Comparison of ENCODE assay signal across 26 mouse cellular contexts in the genomic region with DNA sequence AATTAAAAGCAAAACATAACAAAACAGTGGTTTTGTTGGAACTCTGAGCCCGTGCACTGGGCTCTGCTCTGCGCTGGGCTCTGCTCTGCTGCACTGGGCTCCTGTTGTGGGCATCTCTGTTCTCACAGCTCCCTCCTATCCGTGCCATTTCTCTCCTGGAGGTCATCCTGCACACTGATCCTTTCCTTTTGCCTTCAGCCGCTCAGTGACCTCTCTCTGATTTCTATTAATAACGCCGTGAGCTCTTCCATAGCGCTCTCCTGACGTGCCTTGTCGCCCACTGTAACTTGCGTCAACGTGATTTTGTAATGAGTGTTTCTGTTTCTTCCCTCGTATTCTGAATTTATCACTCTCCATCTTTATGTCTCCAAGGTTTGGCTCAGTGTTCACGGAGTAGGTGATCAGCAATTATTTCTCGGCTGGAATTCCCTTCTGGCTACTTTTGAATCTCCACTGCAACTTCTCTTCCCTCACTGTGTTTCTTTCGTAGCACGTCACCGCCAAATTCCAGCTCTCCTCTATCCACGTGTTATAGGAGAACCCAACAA.
DNase-seq lines count a peak whose midpoint lies in the region; ATAC-seq and TF ChIP-seq lines count a peak whose summit lies in the region.
"Had no signal": no experiment of that assay in that cellular context is flagged by ENCODE, and none has a peak within 500 bp of the region (broad histone marks: within the 10 kb centered on the region; RNA-seq: fewer than 3 reads in every experiment).

No protein-coding gene starts in this region.

- H3K27ac ChIP-seq in heart, embryonic 11.5 days (ENCODE audit: low read depth, low read length): no peak overlapping the region
- H3K27ac ChIP-seq in heart, embryonic 10.5 days: no peak overlapping the region; the same call in 1 of the 2 replicates
- H3K27ac ChIP-seq in heart, embryonic 14.5 days (replicated peaks in 1 of 2; ENCODE audit: control insufficient read depth in 1 of 2, insufficient read depth in 1 of 2, low read depth in 2 of 2, low read length in 2 of 2): peak overlapping the region; percentile 9 to 45; a peak in 1 of 4 replicates
- H3K27ac ChIP-seq in heart, postnatal 0 days (ENCODE audit: low read depth): peak overlapping the region; percentile 64; the same call in 1 of the 2 replicates
- H3K27ac ChIP-seq: embryonic facial prominence, embryonic 10.5 days; embryonic facial prominence, embryonic 13.5 days; forebrain, embryonic 10.5 days; forebrain, embryonic 13.5 days; gastrocnemius, adult 2 months; hindbrain, embryonic 12.5 days; hindbrain, embryonic 15.5 days had no signal

- TF ChIP-seq CTCF in heart, postnatal 0 days (IDR thresholded peaks at IDR 0.05; ENCODE audit: low read depth): no peak

- H3K27me3 ChIP-seq in heart, embryonic 11.5 days (ENCODE audit: control insufficient read depth, insufficient read depth, low read length): no peaks in the 10 kb centered on the region
- no peaks in the 10 kb centered on the region for H3K27me3 ChIP-seq in heart, embryonic 10.5 days (ENCODE audit: insufficient read depth, poor library complexity, severe bottlenecking)
- no peaks in the 10 kb centered on the region for H3K27me3 ChIP-seq in heart, embryonic 14.5 days (ENCODE audit: control insufficient read depth, insufficient read depth, low read length)
- no peaks in the 10 kb centered on the region for H3K27me3 ChIP-seq in heart, postnatal 0 days (ENCODE audit: control insufficient read depth, insufficient read depth, low read length)
- H3K27me3 ChIP-seq: embryonic facial prominence, embryonic 13.5 days; forebrain, embryonic 13.5 days; hindbrain, embryonic 12.5 days; hindbrain, embryonic 15.5 days had no signal

- H3K4me3 ChIP-seq in heart, embryonic 11.5 days (ENCODE audit: low read depth, low read length): no peak overlapping the region
- H3K4me3 ChIP-seq in heart, embryonic 10.5 days: no peak overlapping the region
- peak overlapping the region in 1 of 2 experiments; percentile 7; a peak in 1 of 4 replicates for H3K4me3 ChIP-seq in heart, embryonic 14.5 days (ENCODE audit: control insufficient read depth in 1 of 2, insufficient read depth in 1 of 2, low read depth in 1 of 2, low read length in 2 of 2)
- peak overlapping the region; percentile 17; the same call in 1 of the 2 replicates for H3K4me3 ChIP-seq in heart, postnatal 0 days (ENCODE audit: low read depth, low read length)
- H3K4me3 ChIP-seq: embryonic facial prominence, embryonic 10.5 days; embryonic facial prominence, embryonic 13.5 days; erythroblast, embryonic 14.5 days; forebrain, embryonic 10.5 days; forebrain, embryonic 13.5 days; gastrocnemius, adult 2 months; hindbrain, embryonic 12.5 days; hindbrain, embryonic 15.5 days had no signal

- no peak for ATAC-seq in heart, embryonic 11.5 days (replicated peaks; ENCODE audit: insufficient number of reproducible peaks, low FRiP score, low TSS enrichment)
- no peak for ATAC-seq in heart, embryonic 14.5 days (ENCODE audit: insufficient number of reproducible peaks, insufficient read depth, low FRiP score, low read depth)
- peak; percentile 84 for ATAC-seq in heart, postnatal 0 days (ENCODE audit: insufficient read depth, low read depth)
- ATAC-seq: activated CD4-positive, CD25-positive, alpha-beta regulatory T cell, adult 4 months; forebrain, embryonic 13.5 days; forebrain, postnatal 0 days; intestine, postnatal 0 days had no signal

- H3K36me3 ChIP-seq in heart, embryonic 11.5 days (ENCODE audit: control insufficient read depth, insufficient read depth, low read length): no peaks in the 10 kb centered on the region
- no peaks in the 10 kb centered on the region for H3K36me3 ChIP-seq in heart, embryonic 10.5 days
- H3K36me3 ChIP-seq in heart, embryonic 14.5 days (ENCODE audit: control insufficient read depth, insufficient read depth, low read length): no peaks in the 10 kb centered on the region
- H3K36me3 ChIP-seq in heart, postnatal 0 days (replicated peaks; ENCODE audit: control insufficient read depth, insufficient read depth, low read length): no peaks in the 10 kb centered on the region
- H3K36me3 ChIP-seq: embryonic facial prominence, embryonic 10.5 days; embryonic facial prominence, embryonic 13.5 days; forebrain, embryonic 10.5 days; hindbrain, embryonic 12.5 days; hindbrain, embryonic 15.5 days had no signal

- H3K9ac ChIP-seq in heart, embryonic 11.5 days (ENCODE audit: low read depth, low read length): no peak overlapping the region
- H3K9ac ChIP-seq in heart, embryonic 14.5 days (ENCODE audit: low read length): peak overlapping the region; percentile 40; the same call in 1 of the 2 replicates
- H3K9ac ChIP-seq in heart, postnatal 0 days (replicated peaks; ENCODE audit: low read depth, low read length): no peak overlapping the region
- H3K9ac ChIP-seq: embryonic facial prominence, embryonic 13.5 days; forebrain, embryonic 13.5 days; forebrain, postnatal 0 days; hindbrain, embryonic 12.5 days; hindbrain, embryonic 15.5 days had no signal

- no peak for DNase-seq in heart, embryonic 10.5 days (ENCODE audit: low spot score)
- DNase-seq in heart, postnatal 4 days: no peak
- DNase-seq in heart, postnatal 0 days (ENCODE audit: low spot score): peak; percentile 43
- DNase-seq in heart, adult 18-20 months: no peak
- DNase-seq: adrenal gland, adult 8-10 months; adrenal gland, postnatal 25 days; cerebellum, adult 11-12 months; cerebellum, adult 8-10 months; cerebellum, postnatal 10 days; cerebellum, postnatal 36 days; embryo, embryonic 11 days; forebrain, postnatal 0 days; gastrocnemius, adult 2 months; gastrocnemius, postnatal 14 days; kidney, adult 2 months had no signal

- 59% methylated on average over 18 of the region's 18 CpGs for WGBS in heart, embryonic 11.5 days (ENCODE audit: insufficient replicate concordance)
- WGBS in heart, embryonic 10.5 days: 66% methylated on average over 18 of the region's 18 CpGs
- 42% methylated on average over 18 of the region's 18 CpGs for WGBS in heart, embryonic 14.5 days
- 39% methylated on average over 18 of the region's 18 CpGs for WGBS in heart, postnatal 0 days

- TF ChIP-seq EP300 in heart, postnatal 0 days (IDR thresholded peaks at IDR 0.05; ENCODE audit: low read depth): no peak

- H3K9me3 ChIP-seq in heart, embryonic 11.5 days (replicated peaks; ENCODE audit: control insufficient read depth, low read length): no peaks in the 10 kb centered on the region
- no peaks in the 10 kb centered on the region for H3K9me3 ChIP-seq in heart, embryonic 10.5 days
- no peaks in the 10 kb centered on the region for H3K9me3 ChIP-seq in heart, embryonic 14.5 days (ENCODE audit: control insufficient read depth, low read length)
- no peaks in the 10 kb centered on the region for H3K9me3 ChIP-seq in heart, postnatal 0 days (replicated peaks; ENCODE audit: control insufficient read depth, low read length)
- H3K9me3 ChIP-seq: embryonic facial prominence, embryonic 10.5 days; embryonic facial prominence, embryonic 13.5 days; forebrain, embryonic 10.5 days; forebrain, embryonic 13.5 days; hindbrain, embryonic 12.5 days; hindbrain, embryonic 15.5 days had no signal

- 0 out of 2 replicates have a peak, but pooled peaks cover 6% of the 10 kb centered on the region for H3K4me1 ChIP-seq in heart, embryonic 11.5 days (ENCODE audit: control insufficient read depth, insufficient read depth, low read length)
- H3K4me1 ChIP-seq in heart, embryonic 10.5 days: peaks cover 16% of the 10 kb centered on the region; the same call in 1 of the 2 replicates
- H3K4me1 ChIP-seq in heart, embryonic 14.5 days (ENCODE audit: control insufficient read depth in 2 of 2, insufficient read depth in 2 of 2, low read length in 2 of 2): peaks cover 17 to 36% of the 10 kb centered on the region in 2 experiments
- peaks cover 18% of the 10 kb centered on the region for H3K4me1 ChIP-seq in heart, postnatal 0 days (ENCODE audit: control insufficient read depth, insufficient read depth)
- H3K4me1 ChIP-seq: embryonic facial prominence, embryonic 10.5 days; embryonic facial prominence, embryonic 13.5 days; forebrain, embryonic 13.5 days had no signal

- peak overlapping the region; percentile 34 for H3K4me2 ChIP-seq in heart, embryonic 11.5 days
- H3K4me2 ChIP-seq in heart, embryonic 14.5 days (ENCODE audit: low read length): peak overlapping the region; percentile 56
- H3K4me2 ChIP-seq in heart, postnatal 0 days (ENCODE audit: low read depth, low read length): peak overlapping the region; percentile 45
- H3K4me2 ChIP-seq: embryonic facial prominence, embryonic 13.5 days; forebrain, embryonic 13.5 days; hindbrain, embryonic 12.5 days; hindbrain, embryonic 15.5 days had no signal

Comparison
In these comparisons a context has a peak if more than half of its experiments do, and no peak if none do; other contexts are left out.
1. H3K27ac ChIP-seq: peak in heart, embryonic 14.5 days (2 of 2) and heart, postnatal 0 days (single experiment); none in heart, embryonic 11.5 days (single experiment) and heart, embryonic 10.5 days (single experiment).
2. Peak in every context shown above with its lines, with median percentiles within 50 percentile points of each other: H3K4me2 ChIP-seq.